Mouse (Mus musculus) small intestine, adult 2 months (tissue): ENCODE data around the gene Tnr.

Source experiments
- CTCF ChIP-seq: fragments of 200-500 bp; IDR thresholded peaks from 2 replicates; pipeline ENCODE4 v1.5.1; 2012; ENCODE audit warnings: low read depth, mild to moderate bottlenecking, control low read depth, inconsistent platforms, low read length, moderate library complexity, mixed read lengths; ENCODE audit not compliant: insufficient replicate concordance, insufficient read length; ENCODE audit errors: extremely low read depth
- POLR2A ChIP-seq: fragments of 200-500 bp; IDR thresholded peaks from 2 replicates; pipeline ENCODE4 v1.6.1; 2012; ENCODE audit warnings: low read depth, mild to moderate bottlenecking, control low read depth, inconsistent platforms, low read length, moderate library complexity

DNA sequence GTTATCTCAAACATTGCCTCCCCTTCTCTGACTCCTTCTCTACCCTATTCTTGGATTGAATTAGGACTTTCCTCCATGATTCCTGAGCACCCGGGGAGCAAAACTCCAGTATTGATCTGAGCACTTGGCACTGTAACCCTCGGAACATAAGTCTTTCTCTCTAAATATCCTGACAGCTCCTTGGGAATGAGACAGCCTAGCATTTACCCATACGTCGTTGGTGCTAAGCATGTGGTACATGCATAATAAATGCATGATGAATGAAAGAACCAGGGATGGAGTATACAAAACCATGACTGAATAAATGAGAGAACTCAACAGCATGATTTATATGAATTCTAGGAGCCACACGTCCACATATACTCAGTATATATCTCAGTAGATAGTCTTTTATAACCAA is 226.8 kb downstream of the Tnr start:
- TF ChIP-seq POLR2A, result no peak
- TF ChIP-seq CTCF, result no peak
